Mouse (Mus musculus) ES-E14 (cell line): ENCODE results near the gene Cemip.

Experiments
- CHD2 ChIP-seq: IDR thresholded peaks from 2 replicates; pipeline ENCODE4 v1.6.1; 2014; ENCODE audit warnings: mild to moderate bottlenecking, low read depth, low read length, inconsistent platforms
- HCFC1 ChIP-seq: IDR thresholded peaks from 2 replicates; pipeline ENCODE4 v1.6.1; 2012; ENCODE audit warnings: low read length, inconsistent platforms, borderline replicate concordance; ENCODE audit not compliant: insufficient read depth
- MAFK ChIP-seq: IDR thresholded peaks from 2 replicates; pipeline ENCODE4 v1.6.1; 2014; ENCODE audit warnings: mild to moderate bottlenecking, low read depth, low read length, inconsistent platforms; ENCODE audit not compliant: insufficient read depth
- ZC3H11A ChIP-seq: IDR thresholded peaks from 2 replicates; pipeline ENCODE4 v1.6.1; 2012; ENCODE audit warnings: low read depth, mild to moderate bottlenecking, inconsistent platforms, low read length, borderline replicate concordance

DNA sequence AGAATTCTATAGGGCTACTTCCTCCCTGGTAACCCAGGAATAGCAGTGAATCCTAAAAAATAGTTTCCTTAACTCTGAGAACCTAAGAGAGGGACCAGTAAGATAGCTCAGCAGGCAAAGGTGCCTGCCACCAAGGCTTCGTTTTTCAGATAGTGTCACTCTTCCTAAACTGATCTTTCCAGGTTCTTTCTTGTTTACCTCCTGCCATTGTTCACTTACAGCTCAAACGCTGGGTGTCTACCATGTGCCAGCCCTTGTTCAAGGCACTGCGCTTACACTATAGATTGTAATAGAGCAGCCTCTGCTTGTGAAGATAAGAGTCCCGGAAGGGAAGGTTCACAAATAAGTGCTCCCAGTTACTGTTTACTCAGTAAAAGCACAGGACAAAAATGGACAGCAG is 200.5 kb downstream of the Cemip start:
- no peak for TF ChIP-seq CHD2
- TF ChIP-seq MAFK: no peak
- no peak for TF ChIP-seq ZC3H11A
- TF ChIP-seq HCFC1: no peak
